Mouse (Mus musculus) stomach, postnatal 0 days (tissue): ENCODE measurements at regions not wholly inside any gene's neighbourhood (a gene's known extent, or its start where the extent isn't known, plus 50 kb on each side); places are given as distances from the start of the nearest gene placed in this dataset.

Source experiments
- CTCF ChIP-seq: IDR thresholded peaks from 2 replicates; pipeline ENCODE4 v1.5.1; 2016; ENCODE audit warnings: antibody characterized with exemption, low read depth, mild to moderate bottlenecking, moderate library complexity
- EP300 ChIP-seq: optimal IDR thresholded peaks from 2 replicates; pipeline ENCODE3; 2016; ENCODE audit warnings: antibody characterized with exemption

DNA sequence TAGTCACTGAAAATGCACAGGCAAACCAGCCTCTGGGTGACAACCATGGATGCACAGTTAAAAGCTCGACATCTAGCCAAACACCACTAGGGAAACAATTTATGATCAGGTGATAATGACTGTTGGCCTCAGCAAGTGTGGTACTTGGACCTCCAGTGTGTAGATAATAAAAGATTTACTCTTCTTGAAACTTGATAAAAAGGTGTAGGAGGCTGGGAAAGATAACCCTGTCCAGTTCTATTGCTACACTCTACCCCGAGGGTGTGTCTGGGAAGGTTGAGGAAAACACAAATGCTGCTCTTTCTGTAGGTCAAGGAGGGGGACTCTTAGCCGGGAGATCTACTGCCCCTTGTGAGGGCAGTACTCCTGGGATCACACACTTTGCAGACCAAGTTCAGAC is 152.4 kb upstream of the Pik3r1 start:
- TF ChIP-seq CTCF: no peak
- TF ChIP-seq EP300: no peak
